In genomic region chr2:5371316-5371715, GRCm38 (mm10) we compare ENCODE assay signal across 30 mouse cellular contexts.
DNase-seq lines count a peak whose midpoint lies in the region; ATAC-seq and TF ChIP-seq lines count a peak whose summit lies in the region.
"Had no signal": no experiment of that assay in that cellular context is flagged by ENCODE, and none has a peak within 500 bp of the region (broad histone marks: within the 10 kb centered on the region; RNA-seq: fewer than 3 reads in every experiment).

No protein-coding gene starts in this region.

- no peak for TF ChIP-seq EP300 in lung, postnatal 0 days (IDR thresholded peaks at IDR 0.05)

- no peaks in the 10 kb centered on the region for H3K36me3 ChIP-seq in lung, postnatal 0 days (ENCODE audit: insufficient read depth, low read length)
- H3K36me3 ChIP-seq: embryonic facial prominence, embryonic 13.5 days; forebrain, embryonic 10.5 days; forebrain, embryonic 15.5 days; heart, embryonic 10.5 days; heart, embryonic 15.5 days; intestine, embryonic 15.5 days; limb, embryonic 13.5 days; lung, embryonic 15.5 days; midbrain, embryonic 12.5 days; neural tube, embryonic 13.5 days had no signal

- H3K27me3 ChIP-seq in lung, postnatal 0 days (replicated peaks; ENCODE audit: insufficient read depth, low read length): no peaks in the 10 kb centered on the region
- H3K27me3 ChIP-seq: embryonic facial prominence, embryonic 13.5 days; forebrain, embryonic 15.5 days; heart, embryonic 15.5 days; intestine, embryonic 15.5 days; limb, embryonic 13.5 days; lung, embryonic 15.5 days; megakaryocyte, embryonic 14.5 days; midbrain, embryonic 12.5 days; neural tube, embryonic 13.5 days; Patski had no signal

- H3K27ac ChIP-seq in lung, postnatal 0 days (ENCODE audit: low read length): no peak overlapping the region
- H3K27ac ChIP-seq: embryonic facial prominence, embryonic 13.5 days; forebrain, embryonic 10.5 days; forebrain, embryonic 15.5 days; heart, embryonic 10.5 days; heart, embryonic 15.5 days; hindbrain, postnatal 0 days; intestine, embryonic 15.5 days; kidney, postnatal 0 days; limb, embryonic 13.5 days; lung, embryonic 15.5 days; midbrain, embryonic 12.5 days; neural tube, embryonic 13.5 days had no signal

- H3K9ac ChIP-seq in lung, postnatal 0 days (replicated peaks; ENCODE audit: low read depth): no peak overlapping the region
- H3K9ac ChIP-seq: embryonic facial prominence, embryonic 13.5 days; forebrain, embryonic 15.5 days; heart, embryonic 15.5 days; intestine, embryonic 15.5 days; limb, embryonic 13.5 days; lung, embryonic 15.5 days; midbrain, embryonic 12.5 days; neural tube, embryonic 13.5 days had no signal

- peak; percentile 29 for DNase-seq in layer of hippocampus, adult 9-11 months
- DNase-seq in layer of hippocampus, postnatal 36 days: no peak
- DNase-seq in cerebellum, adult 11-12 months: peak; percentile 38
- peak; percentile 41 for DNase-seq in cerebellum, adult 9-11 months
- no peak for DNase-seq in thymus, postnatal 25 days
- DNase-seq in lung, postnatal 0 days (ENCODE audit: low spot score): no peak
- DNase-seq in kidney, postnatal 14 days: no peak
- DNase-seq: adrenal gland, postnatal 25 days; gastrocnemius, postnatal 25 days; heart, adult 11 months; kidney, adult 2 months; lung, postnatal 36 days; right cerebral cortex, postnatal 25 days; spleen, adult 18-20 months; thymus, postnatal 36 days had no signal

- no peak overlapping the region for H3K4me3 ChIP-seq in lung, postnatal 0 days (ENCODE audit: low read depth, low read length)
- H3K4me3 ChIP-seq: embryonic facial prominence, embryonic 13.5 days; forebrain, embryonic 10.5 days; forebrain, embryonic 15.5 days; heart, embryonic 10.5 days; heart, embryonic 15.5 days; intestine, embryonic 15.5 days; limb, embryonic 13.5 days; lung, embryonic 15.5 days; megakaryocyte, embryonic 14.5 days; midbrain, embryonic 12.5 days; neural tube, embryonic 13.5 days had no signal

- 64% methylated on average over 3 of the region's 3 CpGs for WGBS in lung, postnatal 0 days

- no peak for ATAC-seq in lung, postnatal 0 days
- ATAC-seq: forebrain, embryonic 15.5 days; hindbrain, postnatal 0 days; intestine, embryonic 15.5 days; Patski had no signal

- H3K4me2 ChIP-seq in lung, postnatal 0 days (replicated peaks; ENCODE audit: low read depth, low read length): no peak overlapping the region
- H3K4me2 ChIP-seq: embryonic facial prominence, embryonic 13.5 days; forebrain, embryonic 15.5 days; heart, embryonic 15.5 days; intestine, embryonic 15.5 days; limb, embryonic 13.5 days; liver, embryonic 11.5 days; lung, embryonic 15.5 days; midbrain, embryonic 12.5 days; neural tube, embryonic 13.5 days had no signal

- H3K9me3 ChIP-seq in lung, postnatal 0 days (ENCODE audit: low read length): no peaks in the 10 kb centered on the region
- H3K9me3 ChIP-seq: embryonic facial prominence, embryonic 13.5 days; forebrain, embryonic 10.5 days; forebrain, embryonic 15.5 days; heart, embryonic 10.5 days; heart, embryonic 15.5 days; intestine, embryonic 15.5 days; limb, embryonic 13.5 days; lung, embryonic 15.5 days; megakaryocyte, embryonic 14.5 days; midbrain, embryonic 12.5 days; neural tube, embryonic 13.5 days had no signal

- H3K4me1 ChIP-seq in lung, postnatal 0 days (ENCODE audit: insufficient read depth, low read depth, low read length): no peaks in the 10 kb centered on the region
- H3K4me1 ChIP-seq: embryonic facial prominence, embryonic 13.5 days; heart, embryonic 10.5 days; heart, embryonic 15.5 days; intestine, embryonic 15.5 days; limb, embryonic 13.5 days; lung, embryonic 15.5 days; megakaryocyte, embryonic 14.5 days; midbrain, embryonic 12.5 days; neural tube, embryonic 13.5 days had no signal

- no peak for TF ChIP-seq CTCF in lung, postnatal 0 days (IDR thresholded peaks at IDR 0.05)

Comparison
In these comparisons a context has a peak if more than half of its experiments do, and no peak if none do; other contexts are left out.
1. DNase-seq: peak in layer of hippocampus, adult 9-11 months (single experiment), cerebellum, adult 11-12 months (single experiment) and cerebellum, adult 9-11 months (single experiment); none in layer of hippocampus, postnatal 36 days (0 of 2), thymus, postnatal 25 days (single experiment), lung, postnatal 0 days (single experiment) and kidney, postnatal 14 days (single experiment).